Mouse (Mus musculus) C2C12 (cell line): ENCODE data around the gene Eogt.

Source experiments
- CTCF ChIP-seq: IDR thresholded peaks from one replicate; pipeline ENCODE4 v1.5.1; 2011; ENCODE audit not compliant: control insufficient read depth, insufficient read depth, insufficient read length
- MAX ChIP-seq: IDR thresholded peaks from one replicate; pipeline ENCODE4 v1.6.1; 2011; ENCODE audit warnings: mild to moderate bottlenecking, control low read depth

DNA sequence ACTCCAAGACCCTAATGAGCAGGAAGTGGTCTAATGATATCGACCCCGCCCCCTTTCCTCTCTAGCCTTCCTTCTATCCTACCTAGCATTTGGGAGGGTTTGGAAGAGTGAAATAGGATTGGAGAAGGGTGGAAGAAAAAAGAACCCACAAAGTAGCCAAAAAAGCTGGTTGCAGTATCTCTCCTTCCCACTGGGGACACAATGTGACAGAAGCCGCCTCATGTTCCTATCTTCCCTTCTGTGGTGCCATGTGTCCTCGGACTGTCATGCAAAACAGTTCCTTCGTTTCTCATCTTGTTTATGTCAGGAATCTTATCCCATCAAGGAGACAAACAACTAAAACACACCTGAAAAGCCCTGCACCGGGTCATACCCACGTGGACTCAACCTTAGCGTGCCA, 42.9 kb downstream of the Eogt start:
- TF ChIP-seq CTCF (no peak), MAX (no peak)
